Mouse (Mus musculus) stomach, postnatal 0 days (tissue): ENCODE measurements around the gene Fbxo42. TPM values are rescaled to one million over a fixed set of nuclear protein-coding genes. Genes with fewer than 3 reads are reported as not detected.

Experiments
- ATAC-seq: fragments of 200-750 bp; cut with Nextera tagmentation; 2 replicates; pipeline ENCODE4 v1.8.0; 2017; ENCODE audit not compliant: low FRiP score, low TSS enrichment
- DNase-seq: peaks from one replicate; pipeline ENCODE4 v3.0.0-alpha.2; 2016; ENCODE audit warnings: low spot score
- H3K27ac ChIP-seq: fragments of 300-500 bp; sonication (generic); replicated peaks from 2 replicates; pipeline ENCODE4 v1.5.1; 2014; ENCODE audit warnings: mild to moderate bottlenecking, control low read depth
- H3K27me3 ChIP-seq: fragments of 300-500 bp; sonication (generic); 2 replicates; pipeline ENCODE4 v1.6.1; 2014; ENCODE audit warnings: low read length; ENCODE audit not compliant: control insufficient read depth, insufficient read depth
- H3K36me3 ChIP-seq: fragments of 300-500 bp; sonication (generic); 2 replicates; pipeline ENCODE4 v1.6.1; 2014; ENCODE audit warnings: low read length, mixed read lengths; ENCODE audit not compliant: control insufficient read depth, insufficient read depth
- H3K4me1 ChIP-seq: fragments of 300-500 bp; sonication (generic); replicated peaks from 2 replicates; pipeline ENCODE4 v1.6.1; 2014; ENCODE audit warnings: antibody characterized with exemption; ENCODE audit not compliant: control insufficient read depth, insufficient read depth
- H3K4me2 ChIP-seq: fragments of 300-500 bp; sonication (generic); replicated peaks from 2 replicates; pipeline ENCODE4 v1.6.1; 2014; ENCODE audit warnings: low read depth, mild to moderate bottlenecking, control low read depth, moderate library complexity
- H3K4me3 ChIP-seq: fragments of 300-500 bp; sonication (generic); 2 replicates; pipeline ENCODE4 v1.5.1; 2014; ENCODE audit warnings: low read depth, low read length, control low read depth
- H3K9ac ChIP-seq: fragments of 300-500 bp; sonication (generic); 2 replicates; pipeline ENCODE4 v1.6.1; 2014; ENCODE audit warnings: mild to moderate bottlenecking, low read length, control low read depth, mixed read lengths
- H3K9me3 ChIP-seq: fragments of 300-500 bp; sonication (generic); 2 replicates; pipeline ENCODE4 v1.6.1; 2016; ENCODE audit warnings: low read length; ENCODE audit not compliant: control insufficient read depth
- CTCF ChIP-seq: IDR thresholded peaks from 2 replicates; pipeline ENCODE4 v1.5.1; 2016; ENCODE audit warnings: antibody characterized with exemption, low read depth, mild to moderate bottlenecking, moderate library complexity
- EP300 ChIP-seq: optimal IDR thresholded peaks from 2 replicates; pipeline ENCODE3; 2016; ENCODE audit warnings: antibody characterized with exemption
- WGBS: fragments of 180-500 bp; shearing (Covaris S2); extraction: QIAGEN DNeasy Blood & Tissue Kit; methylation state at CpG from one replicate; pipeline ENCODE4 v1.1.7; 2014; 5-methylcytosine and 5-hydroxymethylcytosine counted together
- polyA plus RNA-seq: library from polyadenylated mRNA; unstranded; fragments of >200 nt; fragmentation: Nextera tagmentation; extraction: Ambion mirVana; gene quantifications from 2 replicates; pipeline ENCODE4 v1.2.1, GENCODE M21; 2015

Gene Fbxo42
- polyA plus RNA-seq, 1 experiment from 2014 or later = 9.8 TPM

DNA sequence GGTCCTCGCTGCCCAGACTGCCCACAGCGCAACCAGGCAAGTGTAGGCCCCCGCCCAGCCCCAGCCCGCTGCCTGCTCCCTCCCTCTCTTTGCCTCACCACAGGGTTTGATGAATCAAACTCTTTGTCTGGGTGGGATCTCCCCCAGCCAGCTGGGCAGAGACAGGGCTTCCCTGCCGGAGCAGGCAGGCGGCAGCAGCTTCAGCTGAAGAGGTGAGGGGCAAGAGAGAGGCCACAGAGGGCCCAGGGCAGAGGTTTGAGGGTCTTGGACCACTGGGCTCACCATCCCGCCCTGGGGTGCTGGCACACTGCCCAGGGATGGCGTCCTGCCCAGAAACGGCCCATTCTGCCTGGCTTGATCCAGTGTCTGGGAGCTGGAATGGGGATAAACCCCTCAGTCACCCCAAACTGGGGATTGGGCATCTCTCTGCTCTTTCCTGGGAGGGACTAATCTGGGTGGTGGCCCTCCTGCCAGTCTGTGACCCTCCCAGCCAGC, 97.3 kb downstream of the Fbxo42 start:
- H3K36me3 ChIP-seq = no peaks in the 10 kb centered on the region
- H3K27ac ChIP-seq = peak overlapping the region; percentile 81
- 18% methylated on average over 9 of the region's 9 CpGs for WGBS
- peak overlapping the region; percentile 36 for H3K4me2 ChIP-seq
- peak overlapping the region; percentile 35; the same call in 1 of the 2 replicates for H3K9ac ChIP-seq
- ATAC-seq (no peak), DNase-seq (peak; percentile 75)
- no peaks in the 10 kb centered on the region for H3K27me3 ChIP-seq
- TF ChIP-seq CTCF = no peak
- peaks cover 29% of the 10 kb centered on the region for H3K4me1 ChIP-seq
- H3K9me3 ChIP-seq = no peaks in the 10 kb centered on the region
- 0 out of 2 replicates have a peak overlapping the region, but pooled peaks have one; percentile 6 for H3K4me3 ChIP-seq

DNA sequence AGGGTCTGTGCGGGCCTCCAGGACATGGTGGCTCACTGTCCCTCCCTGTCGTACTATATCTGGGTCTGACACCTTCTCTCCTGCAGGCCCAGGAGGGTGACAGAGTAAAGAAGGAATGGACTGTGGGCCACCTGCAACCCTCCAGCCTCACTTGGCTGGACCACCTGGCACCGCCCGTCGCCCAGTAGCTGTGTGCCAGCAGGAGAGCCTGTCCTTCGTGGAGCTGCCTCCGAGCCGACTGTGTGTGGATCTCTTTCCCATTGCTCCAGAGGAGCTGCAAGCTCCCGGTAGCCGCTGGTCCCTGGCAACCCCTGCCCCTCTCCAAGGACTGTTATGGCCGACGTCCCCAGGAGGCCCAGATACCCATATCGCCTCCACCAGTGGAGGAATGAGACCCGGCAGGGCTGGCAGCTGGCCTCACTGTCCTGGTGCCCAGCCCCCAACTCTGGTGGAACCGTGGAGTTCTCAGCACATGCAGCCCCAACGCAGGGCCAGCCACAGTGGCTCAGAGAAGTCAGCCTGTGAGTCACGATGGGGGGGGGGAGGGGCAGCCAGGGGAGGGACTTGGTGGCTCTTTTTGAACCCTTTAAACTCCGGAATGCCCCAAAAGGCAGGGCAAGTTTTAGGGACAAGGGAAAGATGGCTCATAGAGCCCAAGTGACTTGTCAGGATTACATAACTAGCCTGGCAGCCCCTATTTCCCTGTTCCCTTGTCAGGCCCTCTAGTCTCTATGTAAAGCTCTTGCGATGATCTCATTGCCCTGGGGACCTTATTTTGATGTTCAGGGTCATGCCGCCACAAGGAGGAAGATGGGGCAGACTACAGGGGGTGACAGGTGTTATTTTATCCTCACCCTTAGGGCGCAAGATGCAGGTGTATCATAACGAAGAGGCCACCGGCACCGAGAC, 98.6 kb downstream of the Fbxo42 start:
- Histone ChIP-seq H3K4me3 (0 out of 2 replicates have a peak overlapping the region, but pooled peaks have one; percentile 2), H3K4me2 (peak overlapping the region; percentile 65), H3K27me3 (no peaks in the 10 kb centered on the region), H3K9me3 (no peaks in the 10 kb centered on the region), H3K4me1 (peaks cover 22% of the 10 kb centered on the region), H3K9ac (peak overlapping the region; percentile 48; the same call in 1 of the 2 replicates), H3K27ac (0 out of 2 replicates have a peak overlapping the region, but pooled peaks have one; percentile 35), H3K36me3 (no peaks in the 10 kb centered on the region)
- DNase-seq = peak; percentile 66
- ATAC-seq = no peak
- no peak for TF ChIP-seq CTCF
- TF ChIP-seq EP300 = no peak
- WGBS = 37% methylated on average over 24 of the region's 24 CpGs

DNA sequence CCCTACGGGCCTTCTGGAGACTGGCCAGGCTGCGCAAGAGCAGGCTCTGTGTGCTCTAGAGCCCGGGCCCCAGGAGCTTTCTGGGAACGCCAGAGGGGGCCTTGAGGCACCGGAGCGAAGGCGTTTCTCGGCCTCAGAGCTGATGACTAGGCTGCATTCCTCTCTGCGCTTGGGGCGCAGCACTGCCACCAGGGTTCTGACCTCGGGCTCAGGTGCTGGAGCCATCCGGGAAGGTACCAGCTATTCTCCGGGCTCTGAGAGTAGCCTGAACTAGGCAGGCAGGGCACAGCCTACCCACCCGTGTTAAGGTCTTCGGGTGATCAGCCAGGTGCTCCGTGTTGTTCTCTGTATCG, 99.3 kb downstream of the Fbxo42 start:
- Histone ChIP-seq H3K4me3 (peak overlapping the region; percentile 40; the same call in 1 of the 2 replicates), H3K9ac (peak overlapping the region; percentile 48; the same call in 1 of the 2 replicates), H3K4me2 (peak overlapping the region; percentile 65), H3K4me1 (peaks cover 22% of the 10 kb centered on the region), H3K36me3 (no peaks in the 10 kb centered on the region), H3K27me3 (no peaks in the 10 kb centered on the region), H3K27ac (0 out of 2 replicates have a peak overlapping the region, but pooled peaks have one; percentile 35), H3K9me3 (no peaks in the 10 kb centered on the region)
- no peak for ATAC-seq
- 19% methylated on average over 17 of the region's 17 CpGs for WGBS
- TF ChIP-seq CTCF (0 out of 2 replicates have a peak, but pooled peaks have one; percentile 2), EP300 (no peak)
- peak; percentile 30 for DNase-seq

DNA sequence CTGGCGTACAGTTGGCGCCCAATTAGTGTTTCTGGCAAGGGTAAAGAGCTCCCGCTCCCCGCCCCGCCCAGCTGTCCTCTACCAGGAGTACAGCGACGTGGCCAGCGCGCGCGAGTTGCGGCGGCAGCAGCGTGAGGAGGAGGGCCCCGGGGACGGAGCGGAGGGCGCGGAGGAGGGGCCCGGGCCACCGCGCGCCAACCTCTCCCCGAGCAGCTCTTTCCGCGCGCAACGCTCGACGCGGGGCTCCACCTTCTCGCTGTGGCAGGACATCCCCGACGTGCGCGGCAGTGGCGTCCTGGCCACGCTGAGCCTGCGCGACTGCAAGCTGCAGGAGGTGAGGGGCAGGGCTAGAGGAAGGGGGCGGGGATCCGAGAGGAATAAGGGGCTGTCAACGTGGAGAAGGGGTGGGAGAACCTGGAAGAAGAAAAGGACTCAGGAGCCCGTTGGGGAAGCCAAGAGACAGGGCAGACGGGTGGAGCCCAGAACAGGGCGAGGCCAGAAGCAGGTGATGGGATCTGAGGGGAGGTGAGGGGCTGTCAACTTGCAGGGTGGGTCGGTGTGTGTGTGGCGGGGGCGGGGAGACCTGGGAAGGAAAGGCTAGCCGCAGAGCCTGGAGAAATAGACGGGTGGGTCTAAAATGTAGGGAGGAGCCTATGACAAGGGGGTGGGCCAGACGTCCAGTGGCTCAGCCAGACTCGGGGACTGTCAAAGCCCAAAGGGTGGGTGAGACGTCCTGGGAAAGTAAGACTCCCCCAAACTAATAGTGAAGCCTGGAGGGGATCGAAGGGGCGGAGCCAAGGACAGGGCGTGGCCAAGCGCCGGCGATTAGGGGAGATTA, 100.3 kb downstream of the Fbxo42 start:
- Histone ChIP-seq H3K9me3 (no peaks in the 10 kb centered on the region), H3K4me1 (peaks cover 19% of the 10 kb centered on the region), H3K27ac (0 out of 2 replicates have a peak overlapping the region, but pooled peaks have one; percentile 8), H3K36me3 (no peaks in the 10 kb centered on the region), H3K27me3 (no peaks in the 10 kb centered on the region), H3K4me2 (peak overlapping the region; percentile 65), H3K4me3 (peak overlapping the region; percentile 40), H3K9ac (peak overlapping the region; percentile 48)
- WGBS = 2% methylated on average over 57 of the region's 60 CpGs
- TF ChIP-seq EP300 = no peak
- TF ChIP-seq CTCF = no peak
- peak; percentile 81 for DNase-seq
- peak; percentile 53 for ATAC-seq

DNA sequence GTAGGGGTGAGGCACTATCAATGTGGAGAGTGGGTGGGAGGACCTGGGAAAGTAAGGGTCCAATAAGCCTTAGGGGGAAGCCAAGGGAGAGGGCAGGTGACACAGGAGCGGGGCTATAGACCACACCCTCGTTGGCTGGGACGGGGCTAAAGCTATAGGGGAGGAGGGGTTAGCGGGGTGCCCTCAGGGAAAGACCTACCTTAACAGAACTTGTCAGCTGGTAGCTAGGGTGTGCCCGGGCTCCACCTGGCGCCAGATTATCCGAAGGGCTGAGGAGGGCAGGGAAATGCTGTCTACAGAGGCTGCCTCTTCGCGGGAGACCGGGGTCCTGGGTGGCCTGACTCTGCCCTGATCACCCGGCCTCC, 100.9 kb downstream of the Fbxo42 start:
- peak; percentile 73 for DNase-seq
- H3K27ac ChIP-seq = 0 out of 2 replicates have a peak overlapping the region, but pooled peaks have one; percentile 24
- peak; percentile 51 for ATAC-seq
- no peak overlapping the region for H3K9ac ChIP-seq
- no peaks in the 10 kb centered on the region for H3K36me3 ChIP-seq
- H3K27me3 ChIP-seq = no peaks in the 10 kb centered on the region
- peak overlapping the region; percentile 65; the same call in 1 of the 2 replicates for H3K4me2 ChIP-seq
- H3K9me3 ChIP-seq = no peaks in the 10 kb centered on the region
- H3K4me3 ChIP-seq = peak overlapping the region; percentile 40
- 19% methylated on average over 11 of the region's 11 CpGs for WGBS
- TF ChIP-seq EP300 (no peak), CTCF (peak; percentile 52)
- H3K4me1 ChIP-seq = peaks cover 19% of the 10 kb centered on the region
